Mouse (Mus musculus) thymus, postnatal 0 days (tissue): ENCODE results near the gene Cpt1c. TPM values are rescaled to one million over a fixed set of nuclear protein-coding genes. Genes with fewer than 3 reads are reported as not detected.

Source experiments
- DNase-seq: peaks from one replicate; pipeline ENCODE4 v3.0.0-alpha.2; 2015; ENCODE audit warnings: low spot score
- microRNA-seq: library from miRNA; unstranded; fragments of <30 nt; microRNA quantifications from one replicate; pipeline ENCODE4, GENCODE M21; 2016; ENCODE audit warnings: borderline number of aligned reads
- polyA plus RNA-seq: library from polyadenylated mRNA; unstranded; fragments of >200 nt; fragmentation: Nextera tagmentation; extraction: Ambion mirVana; gene quantifications from 2 replicates; pipeline ENCODE4 v1.2.1, GENCODE M21; 2015

The Cpt1c gene
- polyA plus RNA-seq, 1 experiment from 2014 or later = 1.2 TPM

DNA sequence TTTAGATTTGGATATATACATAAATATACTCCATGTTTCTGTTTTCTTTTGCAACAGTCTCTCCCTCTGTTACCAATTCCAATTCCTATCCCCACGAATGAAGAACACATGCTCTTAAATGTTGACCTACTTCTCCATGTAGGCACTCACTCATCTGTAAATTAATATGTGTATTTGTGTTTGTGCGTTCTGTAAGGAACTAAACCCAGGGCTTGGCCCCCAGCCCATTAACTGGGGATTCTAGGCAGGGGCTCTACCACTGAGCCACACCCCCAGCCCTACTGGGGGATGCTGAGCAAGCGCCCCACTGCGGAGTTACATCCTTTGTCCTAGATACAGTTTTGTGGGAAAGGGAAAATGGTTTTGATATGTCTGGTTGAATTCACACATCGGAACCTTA lies 55.5 kb downstream of the Cpt1c start:
- no peak for DNase-seq

DNA sequence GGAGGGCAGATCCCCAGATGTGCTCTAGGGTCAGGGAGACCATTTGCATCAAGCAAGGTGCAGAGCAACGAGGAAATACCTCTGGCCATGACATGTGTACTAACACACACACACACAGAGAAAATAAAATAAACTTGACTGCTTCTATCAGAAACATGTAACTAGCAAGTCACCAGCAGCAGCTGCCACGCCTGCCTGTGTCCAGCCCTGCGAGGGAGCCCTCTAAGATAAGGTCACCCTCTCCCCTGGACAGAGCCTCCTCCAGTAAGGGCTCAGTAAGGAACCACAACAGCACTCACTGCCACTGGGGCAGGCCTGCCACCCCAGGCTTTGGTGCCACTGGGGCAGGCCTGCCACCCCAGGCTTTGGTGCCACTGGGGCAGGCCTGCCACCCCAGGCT lies 56.4 kb downstream of the Cpt1c start:
- no peak for DNase-seq

DNA sequence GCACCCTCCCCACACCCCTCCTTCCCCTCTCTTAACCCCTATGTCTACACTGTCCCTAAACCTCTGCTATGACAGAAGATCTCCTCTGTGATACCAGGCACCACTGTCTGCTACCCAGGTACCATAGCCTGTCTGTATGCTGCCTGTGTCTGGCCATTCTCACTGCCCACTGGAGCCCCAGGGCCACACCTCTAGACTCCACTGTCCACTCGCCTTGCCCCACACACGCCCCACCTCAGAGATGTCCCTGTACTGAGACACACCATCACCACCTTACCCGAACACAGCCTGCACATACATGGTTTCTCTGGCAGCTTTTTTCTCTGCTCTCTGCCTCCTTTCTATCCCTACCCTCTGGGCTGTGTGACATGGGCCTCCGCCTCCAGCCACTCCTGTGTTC lies 57.8 kb downstream of the Cpt1c start:
- no peak for DNase-seq

DNA sequence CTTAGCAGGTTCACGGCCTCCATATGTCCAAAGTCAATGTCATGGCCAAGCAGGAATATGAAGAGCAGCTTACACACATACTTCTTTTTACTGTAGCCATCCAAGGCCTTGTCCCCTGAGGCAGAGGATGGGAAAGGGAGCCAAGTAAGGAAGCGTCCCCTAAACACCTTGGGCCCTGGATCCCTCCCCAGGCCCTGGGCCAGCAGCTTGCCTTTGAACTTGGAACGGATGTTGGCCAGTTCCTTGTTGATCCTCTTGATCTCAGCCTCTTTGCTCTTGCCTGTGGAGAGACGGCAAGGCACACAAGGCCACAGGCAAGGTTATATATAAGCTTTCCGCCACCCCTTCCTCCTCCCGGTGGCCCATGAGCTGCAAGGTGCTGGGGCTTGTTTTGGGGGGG lies 58.5 kb downstream of the Cpt1c start:
- no peak for DNase-seq

DNA sequence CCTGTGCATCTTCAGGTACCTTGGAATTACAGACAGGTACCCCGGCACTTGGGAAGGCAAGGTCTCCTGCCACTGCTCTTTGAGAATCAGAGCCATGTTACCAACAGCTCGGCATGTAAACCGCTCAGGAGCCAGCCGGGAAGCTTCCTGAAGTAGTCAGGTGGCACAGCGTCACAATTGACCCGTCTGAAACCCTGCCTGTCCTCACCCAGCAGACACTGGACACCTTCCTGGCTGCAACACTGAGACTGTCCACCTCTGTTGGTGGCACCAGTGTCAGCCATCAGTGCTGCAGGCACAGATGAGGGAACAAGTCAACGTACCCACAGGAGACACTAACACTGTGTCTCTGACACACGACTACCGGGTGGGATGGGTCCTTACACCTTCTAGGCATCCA lies 59.3 kb downstream of the Cpt1c start:
- DNase-seq = no peak

DNA sequence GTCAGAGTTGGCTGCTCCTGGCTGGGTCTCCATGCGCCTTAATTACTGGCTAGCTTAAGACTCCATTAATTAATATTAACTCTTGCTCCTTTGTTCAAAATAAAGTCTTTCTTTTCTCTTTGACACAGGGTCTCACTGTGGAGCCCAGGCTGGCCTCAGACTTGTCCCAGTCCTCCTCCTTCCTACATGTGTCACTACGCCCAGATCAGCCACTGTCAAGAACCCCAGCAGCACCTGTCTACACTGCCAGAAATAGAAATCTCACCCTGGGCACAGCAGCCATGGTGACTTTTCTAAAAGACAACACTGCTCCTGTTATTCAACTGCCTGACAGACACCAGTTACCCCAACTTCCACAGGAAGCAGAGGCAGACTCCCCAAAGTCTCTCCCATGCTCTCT lies 60.3 kb downstream of the Cpt1c start:
- DNase-seq = no peak

Small RNA genes lying within 50 kb of the gene (microRNA-seq; reads per million reads assigned to microRNA genes)
- gene Mir7054 = not detected

Other genes with a start within 250 kb of the Cpt1c start
- 63.7 and 66.8 TPM in 2 replicates for gene Vrk3, start 226.4 kb downstream of the Cpt1c start, polyA plus RNA-seq
- gene Zfp473, start 223.8 kb downstream of the Cpt1c start, polyA plus RNA-seq = 0.82 and 1.7 TPM in 2 replicates
- 88.1 and 109 TPM in 2 replicates for gene Nup62, start 158.8 kb downstream of the Cpt1c start, polyA plus RNA-seq
- 23.6 and 28.0 TPM in 2 replicates for gene Il4i1, start 158.5 kb downstream of the Cpt1c start, polyA plus RNA-seq
- gene Atf5, start 158.2 kb downstream of the Cpt1c start, polyA plus RNA-seq = 3.4 and 3.7 TPM in 2 replicates
- 47.3 and 49.2 TPM in 2 replicates for gene Akt1s1, start 125.9 kb downstream of the Cpt1c start, polyA plus RNA-seq
- 56.5 and 60.3 TPM in 2 replicates for gene Tbc1d17, start 125.8 kb downstream of the Cpt1c start, polyA plus RNA-seq
- gene Pnkp, start 117.7 kb downstream of the Cpt1c start, polyA plus RNA-seq = 61.8 and 63.4 TPM in 2 replicates
- gene Ptov1, start 105.1 kb downstream of the Cpt1c start, polyA plus RNA-seq = 147 and 158 TPM in 2 replicates
- gene Med25, start 82.1 kb downstream of the Cpt1c start, polyA plus RNA-seq = 59.0 and 60.0 TPM in 2 replicates
- 13.2 and 13.8 TPM in 2 replicates for gene Fuz, start 78.8 kb downstream of the Cpt1c start, polyA plus RNA-seq
- gene Ap2a1, start 45.4 kb downstream of the Cpt1c start, polyA plus RNA-seq = 34.5 and 37.5 TPM in 2 replicates
- 0.23 and 0.25 TPM in 2 replicates for gene Tsks, start 31.6 kb downstream of the Cpt1c start, polyA plus RNA-seq
- 364 and 365 TPM in 2 replicates for gene Prmt1, start 11.7 kb upstream of the Cpt1c start, polyA plus RNA-seq
- 138 and 145 TPM in 2 replicates for gene Irf3, start 22.8 kb upstream of the Cpt1c start, polyA plus RNA-seq
- 66.6 and 68.8 TPM in 2 replicates for gene Bcl2l12, start 23.9 kb upstream of the Cpt1c start, polyA plus RNA-seq
- 19.6 and 20.1 TPM in 2 replicates for gene Scaf1, start 41.5 kb upstream of the Cpt1c start, polyA plus RNA-seq
- gene Rras, start 43.1 kb upstream of the Cpt1c start, polyA plus RNA-seq = 35.8 and 37.0 TPM in 2 replicates
- 7.6 and 9.0 TPM in 2 replicates for gene Prr12, start 78.0 kb upstream of the Cpt1c start, polyA plus RNA-seq
- gene Nosip, start 87.6 kb upstream of the Cpt1c start, polyA plus RNA-seq = 84.4 and 86.3 TPM in 2 replicates
- 9.9 and 10.0 TPM in 2 replicates for gene Prrg2, start 87.8 kb upstream of the Cpt1c start, polyA plus RNA-seq
- gene Rcn3, start 117.4 kb upstream of the Cpt1c start, polyA plus RNA-seq = 41.4 and 41.8 TPM in 2 replicates
- gene Fcgrt, start 129.0 kb upstream of the Cpt1c start, polyA plus RNA-seq = 42.6 and 47.6 TPM in 2 replicates
- gene Rps11, start 149.6 kb upstream of the Cpt1c start, polyA plus RNA-seq = 2,260 and 2,287 TPM in 2 replicates
- gene Rpl13a, start 153.9 kb upstream of the Cpt1c start, polyA plus RNA-seq = 2,581 and 2,590 TPM in 2 replicates
- gene Gm45713, start 161.4 kb upstream of the Cpt1c start, polyA plus RNA-seq = 1.5 and 2.2 TPM in 2 replicates
- 21.5 and 24.5 TPM in 2 replicates for gene Flt3l, start 161.6 kb upstream of the Cpt1c start, polyA plus RNA-seq
- gene Pih1d1, start 179.5 kb upstream of the Cpt1c start, polyA plus RNA-seq = 88.2 and 93.1 TPM in 2 replicates
- 41.6 and 43.3 TPM in 2 replicates for gene Aldh16a1, start 179.7 kb upstream of the Cpt1c start, polyA plus RNA-seq
- 0.06 TPM in 1 of 2 replicates, not detected in the other for gene Slc17a7, start 189.1 kb upstream of the Cpt1c start, polyA plus RNA-seq
- not detected in 2 replicates for gene Gfy, start 204.7 kb upstream of the Cpt1c start, polyA plus RNA-seq
- gene Pth2, start 206.1 kb upstream of the Cpt1c start, polyA plus RNA-seq = not detected in 2 replicates
- gene Ccdc155, start 230.0 kb upstream of the Cpt1c start, polyA plus RNA-seq = 0.20 and 0.37 TPM in 2 replicates
- gene Dkkl1, start 237.3 kb upstream of the Cpt1c start, polyA plus RNA-seq = 5.1 and 7.6 TPM in 2 replicates
- 4.8 and 5.1 TPM in 2 replicates for gene Tead2, start 240.9 kb upstream of the Cpt1c start, polyA plus RNA-seq